Mouse (Mus musculus): ENCODE measurements around the gene Znrf1.

The Znrf1 gene

GRCm38 (mm10) chr8:111533503-111533902 lies 2.4 kb upstream of the Znrf1 start:
- 51% methylated on average over 4 of the region's 4 CpGs for WGBS

- 35% methylated on average over 5 of the region's 5 CpGs for WGBS
Observed at GRCm38 (mm10) chr8:111535491-111535890, 406 bp upstream of the Znrf1 start.

GRCm38 (mm10) chr8:111536978-111537764 lies 1.3 kb downstream of the Znrf1 start:
- 1% methylated on average over 64 of the region's 64 CpGs for WGBS

GRCm38 (mm10) chr8:111537765-111538158 lies 1.9 kb downstream of the Znrf1 start:
- 7% methylated on average over 8 of the region's 8 CpGs for WGBS

- WGBS: 5% methylated on average over 2 of the region's 2 CpGs
Observed at GRCm38 (mm10) chr8:111538194-111538593, 2.3 kb downstream of the Znrf1 start.

GRCm38 (mm10) chr8:111539422-111540076 lies 3.7 kb downstream of the Znrf1 start:
- 15% methylated on average over 10 of the region's 10 CpGs for WGBS

- 82% methylated on average over 9 of the region's 9 CpGs for WGBS
Observed at GRCm38 (mm10) chr8:111543712-111544380, 7.9 kb downstream of the Znrf1 start.

GRCm38 (mm10) chr8:111545406-111546156 lies 9.7 kb downstream of the Znrf1 start:
- 78% methylated on average over 8 of the region's 8 CpGs for WGBS

GRCm38 (mm10) chr8:111547144-111547543 lies 11.2 kb downstream of the Znrf1 start:
- 46% methylated on average over 3 of the region's 3 CpGs for WGBS

GRCm38 (mm10) chr8:111548201-111548600 lies 12.3 kb downstream of the Znrf1 start:
- 77% methylated on average over 6 of the region's 6 CpGs for WGBS

GRCm38 (mm10) chr8:111550002-111550870 lies 14.3 kb downstream of the Znrf1 start:
- WGBS: 58% methylated on average over 9 of the region's 9 CpGs

GRCm38 (mm10) chr8:111551511-111552130 lies 15.7 kb downstream of the Znrf1 start:
- 46% methylated on average over 8 of the region's 8 CpGs for WGBS

- WGBS: 41% methylated on average over 4 of the region's 4 CpGs
Observed at GRCm38 (mm10) chr8:111561824-111562223, 25.9 kb downstream of the Znrf1 start.

GRCm38 (mm10) chr8:111562274-111562803 lies 26.4 kb downstream of the Znrf1 start:
- WGBS: 84% methylated on average over 5 of the region's 5 CpGs

GRCm38 (mm10) chr8:111563075-111563474 lies 27.2 kb downstream of the Znrf1 start:
- WGBS: 98% methylated on average over 5 of the region's 5 CpGs

- 80% methylated on average over 4 of the region's 4 CpGs for WGBS
Observed at GRCm38 (mm10) chr8:111563687-111564086, 27.8 kb downstream of the Znrf1 start.

GRCm38 (mm10) chr8:111564093-111564492 lies 28.2 kb downstream of the Znrf1 start:
- 75% methylated on average over 2 of the region's 2 CpGs for WGBS

GRCm38 (mm10) chr8:111565784-111566191 lies 29.9 kb downstream of the Znrf1 start:
- WGBS: 24% methylated on average over 5 of the region's 5 CpGs

GRCm38 (mm10) chr8:111566326-111566725 lies 30.4 kb downstream of the Znrf1 start:
- WGBS: 53% methylated on average over 9 of the region's 9 CpGs

GRCm38 (mm10) chr8:111567571-111567970 lies 31.7 kb downstream of the Znrf1 start:
- WGBS: 35% methylated on average over 3 of the region's 3 CpGs

Measured in cerebral cortex, adult 2 months (tissue).